Mouse (Mus musculus) monocyte, adult 59 days (primary cell): ENCODE results near the gene Olfr322. TPM values are rescaled to one million over a fixed set of nuclear protein-coding genes. Genes with fewer than 3 reads are reported as not detected.

ENCODE experiments used
- total RNA-seq, 2 experiments: library from RNA; stranded (reverse); gene quantifications; one replicate each; pipeline ENCODE4 v1.2.4; 2023

The Olfr322 gene
- total RNA-seq: not detected

DNA sequence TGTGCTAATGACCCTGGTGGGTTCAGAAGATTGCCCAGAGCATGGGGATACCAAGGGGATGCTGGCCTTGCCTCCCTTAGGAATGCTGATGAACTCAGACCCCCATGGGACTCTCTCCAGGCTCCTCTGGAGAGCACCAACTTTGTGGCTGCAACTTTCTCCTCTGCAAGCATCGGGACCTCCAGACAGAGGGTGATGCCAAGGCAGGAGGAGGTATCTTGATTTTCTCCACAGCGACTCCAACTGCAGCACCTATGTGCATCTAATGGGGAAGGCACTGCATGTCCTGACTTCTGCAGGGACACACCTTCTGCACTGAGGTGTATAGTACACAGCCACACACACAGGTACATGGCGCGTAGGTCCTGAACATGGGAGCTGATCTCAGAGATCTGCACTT lies at the start of gene Olfr322:
Gene Olfr322, plus strand, starts transcription at position 187 of the 400 bp plus-strand sequence.

GRCm38 (mm10) chr11:58615975-58616374 lies 42.6 kb upstream of the Olfr322 start, which contains the start of gene 2210407C18Rik:
Gene 2210407C18Rik, minus strand, starts transcription at chr11:58616075.

GRCm38 (mm10) chr11:58630401-58630800 lies 28.2 kb upstream of the Olfr322 start, which contains the start of gene Olfr323:
Gene Olfr323, minus strand, starts transcription at chr11:58630501.

DNA sequence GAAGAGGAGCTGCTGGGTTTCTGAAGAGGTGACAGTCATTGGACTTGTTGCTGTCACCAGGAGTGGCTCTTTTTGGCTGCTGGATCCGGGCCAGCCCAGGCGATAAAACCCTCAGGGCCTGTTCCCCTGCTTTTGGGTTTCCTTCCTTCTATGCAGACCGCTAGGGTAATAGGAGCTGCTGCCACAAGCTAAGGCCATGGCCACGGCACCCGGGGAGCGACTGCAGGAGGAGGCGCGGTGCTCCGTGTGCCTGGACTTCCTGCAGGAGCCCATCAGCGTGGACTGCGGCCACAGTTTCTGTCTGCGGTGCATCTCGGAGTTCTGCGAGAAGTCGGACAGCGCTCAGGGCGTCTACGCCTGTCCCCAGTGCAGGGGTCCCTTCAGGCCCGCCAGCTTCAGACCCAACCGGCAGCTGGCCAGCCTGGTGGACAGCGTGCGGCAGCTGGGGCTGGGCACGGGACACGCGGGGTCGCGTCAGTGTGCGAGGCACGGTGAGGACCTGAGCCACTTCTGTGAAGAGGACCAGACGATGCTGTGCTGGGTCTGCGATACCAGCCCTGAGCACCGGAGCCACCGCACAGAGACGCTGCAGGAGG lies 18.2 kb upstream of the Olfr322 start, which contains the start of gene Trim58:
Gene Trim58, plus strand, starts transcription at position 194 of the 596 bp plus-strand sequence.

DNA sequence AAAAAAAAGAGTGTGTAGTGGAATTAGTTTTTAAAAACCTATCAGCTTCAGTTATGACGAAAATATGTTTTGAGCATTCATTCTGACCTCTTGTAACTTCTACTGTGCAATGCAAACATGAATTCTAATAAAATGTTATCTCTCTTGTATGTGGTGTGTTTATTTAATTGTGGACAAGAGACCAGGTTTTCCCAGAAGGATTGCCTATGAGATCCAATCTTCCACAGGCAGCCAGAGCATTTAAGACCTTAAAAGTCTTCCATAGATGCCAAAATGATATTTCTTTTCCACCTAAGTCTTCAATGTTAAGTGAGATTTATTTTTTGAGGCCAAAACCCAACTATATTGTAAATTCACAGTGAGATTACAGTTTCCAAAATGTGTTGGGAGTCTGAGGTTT lies 22.2 kb downstream of the Olfr322 start, which contains the start of gene Olfr320:
Gene Olfr320, plus strand, starts transcription at position 301 of the 400 bp plus-strand sequence.

DNA sequence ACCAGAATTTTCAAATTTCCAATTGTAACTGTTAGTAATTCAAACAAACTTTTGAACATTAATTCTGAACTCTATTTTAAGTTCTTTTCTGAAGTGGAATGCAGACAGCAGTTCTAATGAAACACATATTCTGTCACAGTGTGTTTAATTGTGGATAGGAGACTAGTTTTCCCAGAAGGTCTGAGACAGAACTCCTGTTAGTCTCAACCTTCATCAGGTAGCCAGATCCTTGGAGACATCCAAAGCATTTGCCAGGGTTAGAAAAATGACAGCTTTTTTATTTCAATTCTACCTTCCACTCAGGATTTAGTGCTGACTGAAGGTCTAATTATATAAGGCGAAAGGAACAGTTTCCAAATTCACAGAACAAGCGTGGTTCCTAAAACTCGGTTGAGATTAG lies 40.3 kb downstream of the Olfr322 start, which contains the start of gene Olfr319:
Gene Olfr319, plus strand, starts transcription at position 301 of the 400 bp plus-strand sequence.

Other genes starting within 250 kb of the Olfr322 start
- not detected for gene 1810065E05Rik, start 237.7 kb upstream of the Olfr322 start, total RNA-seq
- not detected for gene Gm12253, start 226.2 kb upstream of the Olfr322 start, total RNA-seq
- not detected for gene Lypd9, start 205.9 kb upstream of the Olfr322 start, total RNA-seq
- gene Olfr30, start 196.5 kb upstream of the Olfr322 start, total RNA-seq: not detected
- gene Olfr332, start 166.2 kb upstream of the Olfr322 start, total RNA-seq: not detected
- not detected for gene Olfr331, start 156.2 kb upstream of the Olfr322 start, total RNA-seq
- gene Olfr330, start 123.9 kb upstream of the Olfr322 start, total RNA-seq: not detected
- gene Olfr329-ps, start 112.4 kb upstream of the Olfr322 start, total RNA-seq: not detected
- gene Olfr328, start 103.1 kb upstream of the Olfr322 start, total RNA-seq: under 1 TPM in 1 of 2 experiments, not detected in 1; 0.39 TPM
- gene Olfr224, start 88.2 kb upstream of the Olfr322 start, total RNA-seq: not detected
- gene Olfr325, start 81.1 kb upstream of the Olfr322 start, total RNA-seq: not detected
- not detected for gene Olfr324, start 63.7 kb upstream of the Olfr322 start, total RNA-seq
- gene 2210407C18Rik, start 42.7 kb upstream of the Olfr322 start, total RNA-seq: not detected
- gene Olfr323, start 28.3 kb upstream of the Olfr322 start, total RNA-seq: not detected
- gene Trim58, start 18.3 kb upstream of the Olfr322 start, total RNA-seq: not detected
- not detected for gene Olfr320, start 22.3 kb downstream of the Olfr322 start, total RNA-seq
- gene Olfr319, start 40.4 kb downstream of the Olfr322 start, total RNA-seq: not detected
- gene Olfr318, start 65.2 kb downstream of the Olfr322 start, total RNA-seq: not detected
- not detected for gene Olfr317, start 80.4 kb downstream of the Olfr322 start, total RNA-seq
- gene Olfr316, start 94.0 kb downstream of the Olfr322 start, total RNA-seq: not detected
- gene Olfr315, start 114.4 kb downstream of the Olfr322 start, total RNA-seq: not detected
- gene Olfr314, start 124.2 kb downstream of the Olfr322 start, total RNA-seq: not detected
- not detected for gene Fam183b, start 143.2 kb downstream of the Olfr322 start, total RNA-seq
- gene Olfr313, start 156.2 kb downstream of the Olfr322 start, total RNA-seq: not detected
- not detected for gene Olfr312, start 170.5 kb downstream of the Olfr322 start, total RNA-seq
- not detected for gene Olfr311, start 180.5 kb downstream of the Olfr322 start, total RNA-seq
- gene Gm12258, start 188.4 kb downstream of the Olfr322 start, total RNA-seq: 1 to 10 TPM; 2.1 to 3.3 TPM
- 1 to 10 TPM; 2.8 to 2.9 TPM for gene 2810021J22Rik, start 208.4 kb downstream of the Olfr322 start, total RNA-seq
- gene Zfp39, start 245.4 kb downstream of the Olfr322 start, total RNA-seq: 1 to 10 TPM; 5.3 to 5.6 TPM